Mouse (Mus musculus) MEL (cell line): ENCODE data around the gene Plagl2. TPM values are rescaled to one million over a fixed set of nuclear protein-coding genes. Genes with fewer than 3 reads are reported as not detected.

Experiments used
- DNase-seq: peaks from one replicate; pipeline ENCODE4 v3.0.0; 2011; ENCODE audit warnings: low read depth, low spot score
- H3K27ac ChIP-seq: 2 replicates; pipeline ENCODE4 v1.5.1; 2012; ENCODE audit warnings: low read depth, mild to moderate bottlenecking, control low read depth, low read length, moderate library complexity; ENCODE audit not compliant: control insufficient read depth
- H3K27me3 ChIP-seq, 2 experiments: fragments of 150-350 bp in 1 of 2; sonication (generic) in 1 of 2; 2 replicates each; pipeline ENCODE4 v1.6.1; 2012; ENCODE audit warnings: low read length in 2 of 2, mild to moderate bottlenecking in 2 of 2, improper control_type of control experiment in 1 of 2, moderate library complexity in 1 of 2; ENCODE audit not compliant: insufficient read depth in 2 of 2, control insufficient read depth in 1 of 2
- H3K36me3 ChIP-seq, 2 experiments: 2 replicates each; pipeline ENCODE4 v1.6.1; 2012 to 2014; ENCODE audit warnings: low read length in 2 of 2, improper control_type of control experiment in 1 of 2, inconsistent platforms in 1 of 2, mild to moderate bottlenecking in 1 of 2; ENCODE audit not compliant: insufficient read depth in 2 of 2, control insufficient read depth in 1 of 2
- H3K4me1 ChIP-seq, 2 experiments: fragments of 150-350 bp in 1 of 2; sonication (generic) in 1 of 2; 2 replicates each; pipeline ENCODE4 v1.6.1; 2012; ENCODE audit warnings: low read length in 2 of 2, improper control_type of control experiment in 1 of 2, mild to moderate bottlenecking in 1 of 2; ENCODE audit not compliant: insufficient read depth in 2 of 2, control insufficient read depth in 1 of 2
- H3K4me3 ChIP-seq, 2 experiments: fragments of 150-350 bp in 1 of 2; sonication (generic) in 1 of 2; 2 replicates each; pipeline ENCODE4 v1.5.1; 2012; ENCODE audit warnings: low read depth in 2 of 2, low read length in 2 of 2, mild to moderate bottlenecking in 2 of 2, moderate library complexity in 2 of 2, control low read depth in 1 of 2, improper control_type of control experiment in 1 of 2; ENCODE audit not compliant: control insufficient read depth in 1 of 2, insufficient read depth in 1 of 2
- H3K79me2 ChIP-seq: 2 replicates; pipeline ENCODE4 v1.6.1; 2012; ENCODE audit warnings: mild to moderate bottlenecking, low read length, moderate library complexity; ENCODE audit not compliant: control insufficient read depth, poor library complexity, insufficient read depth
- H3K9ac ChIP-seq: 2 replicates; pipeline ENCODE4 v1.6.1; 2012; ENCODE audit warnings: low read depth, mild to moderate bottlenecking, control low read depth, low read length, moderate library complexity; ENCODE audit not compliant: control insufficient read depth, poor library complexity, severe bottlenecking
- H3K9me3 ChIP-seq: fragments of 150-350 bp; sonication (generic); replicated peaks from 2 replicates; pipeline ENCODE4 v1.6.1; 2012; ENCODE audit warnings: mild to moderate bottlenecking, low read length, improper control_type of control experiment, moderate library complexity; ENCODE audit not compliant: insufficient read depth
- CHD1 ChIP-seq: IDR thresholded peaks from 2 replicates; pipeline ENCODE4 v1.6.1; 2012; ENCODE audit warnings: low read depth, mild to moderate bottlenecking, inconsistent platforms, low read length, improper control_type of control experiment
- GATA1 ChIP-seq: IDR thresholded peaks from 2 replicates; pipeline ENCODE4 v1.6.1; 2011; ENCODE audit warnings: low read depth, low read length, improper control_type of control experiment
- HCFC1 ChIP-seq: IDR thresholded peaks from 2 replicates; pipeline ENCODE4 v1.6.1; 2012; ENCODE audit warnings: low read depth, mild to moderate bottlenecking, inconsistent platforms, low read length, improper control_type of control experiment, moderate library complexity
- JUND ChIP-seq: IDR thresholded peaks from 2 replicates; pipeline ENCODE4 v1.6.1; 2011; ENCODE audit warnings: low read depth, mild to moderate bottlenecking, improper control_type of control experiment, low read length
- KAT2A ChIP-seq: conservative IDR thresholded peaks from 2 replicates; pipeline ENCODE4 v1.6.1; 2012; ENCODE audit warnings: low read depth, low read length, improper control_type of control experiment, inconsistent platforms
- MEF2A ChIP-seq: IDR thresholded peaks from 2 replicates; pipeline ENCODE4 v1.6.1; 2014; ENCODE audit warnings: low read depth, mild to moderate bottlenecking, inconsistent platforms, low read length, improper control_type of control experiment; ENCODE audit not compliant: poor library complexity, insufficient replicate concordance, severe bottlenecking; ENCODE audit errors: extremely low read depth
- MXI1 ChIP-seq: IDR thresholded peaks from 2 replicates; pipeline ENCODE4 v1.6.1; 2011; ENCODE audit warnings: mild to moderate bottlenecking, low read depth, low read length, improper control_type of control experiment
- MYB ChIP-seq: IDR thresholded peaks from 2 replicates; pipeline ENCODE4 v1.6.1; 2011; ENCODE audit warnings: mild to moderate bottlenecking, low read depth, low read length, improper control_type of control experiment
- NELFE ChIP-seq: IDR thresholded peaks from 2 replicates; pipeline ENCODE4 v1.6.1; 2011; ENCODE audit warnings: low read depth, low read length, improper control_type of control experiment
- POLR2A ChIP-seq, 2 experiments: IDR thresholded peaks; 2 replicates each; pipeline ENCODE4 v1.6.1; 2011 to 2012; ENCODE audit warnings: low read length in 2 of 2, mild to moderate bottlenecking in 2 of 2, control low read depth in 1 of 2, improper control_type of control experiment in 1 of 2, low read depth in 1 of 2, moderate library complexity in 1 of 2; ENCODE audit not compliant: control insufficient read depth in 1 of 2, insufficient read depth in 1 of 2, poor library complexity in 1 of 2
- POLR2AphosphoS5 ChIP-seq: IDR thresholded peaks from 2 replicates; pipeline ENCODE4 v1.6.1; 2012; ENCODE audit warnings: low read depth, borderline replicate concordance, mild to moderate bottlenecking, inconsistent platforms, low read length, moderate library complexity, mixed read lengths
- SMC3 ChIP-seq: IDR thresholded peaks from 2 replicates; pipeline ENCODE4 v1.6.1; 2011; ENCODE audit warnings: low read depth, low read length, improper control_type of control experiment
- UBTF ChIP-seq: IDR thresholded peaks from 2 replicates; pipeline ENCODE4 v1.6.1; 2012; ENCODE audit warnings: low read depth, mild to moderate bottlenecking, inconsistent platforms, low read length, improper control_type of control experiment, moderate library complexity, borderline replicate concordance; ENCODE audit not compliant: insufficient read depth
- USF2 ChIP-seq, 2 experiments: IDR thresholded peaks; 2 replicates each; pipeline ENCODE4 v1.6.1; 2011 to 2012; ENCODE audit warnings: improper control_type of control experiment in 2 of 2, low read length in 2 of 2, borderline replicate concordance in 1 of 2, inconsistent platforms in 1 of 2, low read depth in 1 of 2, mild to moderate bottlenecking in 1 of 2; ENCODE audit not compliant: insufficient read depth in 1 of 2
- ZC3H11A ChIP-seq: IDR thresholded peaks from 2 replicates; pipeline ENCODE4 v1.6.1; 2012; ENCODE audit warnings: low read depth, mild to moderate bottlenecking, inconsistent platforms, low read length, improper control_type of control experiment
- ZNF384 ChIP-seq: IDR thresholded peaks from 2 replicates; pipeline ENCODE4 v1.6.1; 2012; ENCODE audit warnings: low read depth, mild to moderate bottlenecking, inconsistent platforms, low read length, improper control_type of control experiment
- polyA plus RNA-seq, 2 experiments: library from polyadenylated mRNA; stranded (reverse) in 1 of 2; unstranded in 1 of 2; fragments of >175 nt in 1 of 2; fragments of >200 nt in 1 of 2; gene quantifications; 2 replicates each; pipeline versions ENCODE4 v1.2.1 to v1.2.4; 2012; ENCODE audit warnings: low replicate concordance in 2 of 2, low read depth in 1 of 2; ENCODE audit not compliant: insufficient read length in 2 of 2, insufficient read depth in 1 of 2, missing spikeins in 1 of 2
- total RNA-seq: library from RNA; depleted of rRNA; stranded (reverse); fragments of 300-350 nt; gene quantifications from 2 replicates; pipeline ENCODE4 v1.2.3, GENCODE M21; 2012

Gene Plagl2
- total and polyA plus RNA-seq, 3 experiments: 5.9 to 34.4 TPM; not detected in 1

DNA sequence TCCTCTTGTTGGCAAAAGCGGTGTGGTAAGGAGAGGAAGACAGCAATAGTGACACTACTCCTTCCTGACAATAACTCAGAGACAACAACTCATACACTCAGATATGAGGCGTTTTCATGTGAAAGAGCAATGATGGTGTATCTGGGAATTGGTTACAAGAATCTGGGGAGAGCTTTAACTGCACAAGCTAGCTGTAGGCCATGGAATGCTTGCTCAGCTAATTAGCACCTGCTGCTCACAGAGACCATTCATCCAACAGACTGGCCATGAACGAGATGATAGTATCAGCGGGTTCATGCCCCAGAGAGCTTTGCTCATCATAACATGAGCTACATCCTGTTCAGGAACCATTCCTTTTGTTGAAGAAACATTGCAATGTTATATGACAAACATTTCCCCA is 4.0 kb downstream of the Plagl2 start:
- H3K4me3 ChIP-seq: no peak overlapping the region
- TF ChIP-seq MEF2A (no peak), GATA1 (no peak), HCFC1 (no peak), ZNF384 (no peak), KAT2A (no peak), USF2 (IDR thresholded peaks at IDR 0.05; ENCODE audit: borderline replicate concordance in 1 of 2, insufficient read depth in 1 of 2, low read depth in 1 of 2, low read length in 2 of 2) (no peak), ZC3H11A (no peak), MYB (no peak), POLR2AphosphoS5 (no peak), JUND (no peak), CHD1 (no peak), NELFE (no peak), SMC3 (no peak), MXI1 (no peak), UBTF (no peak)

DNA sequence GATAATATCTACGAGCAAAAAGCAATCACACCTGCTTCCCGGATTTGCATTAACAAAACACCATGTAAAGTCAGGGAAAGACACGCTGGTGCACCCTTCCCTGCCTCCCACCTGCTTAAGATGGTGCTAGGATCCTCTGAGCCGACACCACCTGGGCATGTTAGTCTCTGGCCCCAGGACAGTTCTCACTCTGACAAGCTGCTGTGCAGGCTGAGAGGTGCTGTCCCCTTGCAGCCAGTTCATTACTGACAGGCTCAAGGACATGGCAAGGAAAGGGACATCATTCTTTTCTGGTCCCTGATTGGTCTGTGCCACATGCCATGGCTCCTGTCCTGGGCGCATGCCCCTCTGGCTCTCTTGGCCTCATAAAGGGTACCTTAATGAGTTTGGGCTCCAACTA is 12.7 kb downstream of the Plagl2 start:
- H3K36me3 ChIP-seq: peaks cover 11 to 24% of the 10 kb centered on the region in 2 experiments
- H3K9me3 ChIP-seq: no peaks in the 10 kb centered on the region
- TF ChIP-seq UBTF (no peak), POLR2A (IDR thresholded peaks at IDR 0.05; ENCODE audit: control insufficient read depth in 1 of 2, insufficient read depth in 1 of 2, low read depth in 1 of 2, low read length in 2 of 2, poor library complexity in 1 of 2) (0 out of 4 replicates have a peak, but pooled peaks of 1 of the 2 experiments have one; percentile 30)
- TF ChIP-seq, all 39 proteins: peak for 1
- no peak for DNase-seq
- no peak overlapping the region for H3K9ac ChIP-seq
- peaks cover 5% of the 10 kb centered on the region for H3K79me2 ChIP-seq
- peaks cover 15 to 37% of the 10 kb centered on the region in 2 experiments for H3K4me1 ChIP-seq
- H3K27ac ChIP-seq: no peak overlapping the region
- H3K27me3 ChIP-seq: no peaks in the 10 kb centered on the region
- no peak overlapping the region for H3K4me3 ChIP-seq

More for the DNA sequence above, 4.0 kb downstream of the Plagl2 start:
- H3K27ac ChIP-seq: no peak overlapping the region
- H3K27me3 ChIP-seq: no peaks in the 10 kb centered on the region
- H3K79me2 ChIP-seq: peaks cover 47% of the 10 kb centered on the region
- H3K36me3 ChIP-seq: peaks cover 28 to 32% of the 10 kb centered on the region in 2 experiments
- no peak for DNase-seq
- H3K9ac ChIP-seq: no peak overlapping the region
- no peaks in the 10 kb centered on the region for H3K9me3 ChIP-seq
- peaks cover 14 to 15% of the 10 kb centered on the region in 2 experiments for H3K4me1 ChIP-seq
